Mouse (Mus musculus): ENCODE data around the gene Aftph. TPM values are rescaled to one million over a fixed set of nuclear protein-coding genes. Genes with fewer than 3 reads are reported as not detected.

Aftph gene
- polyA plus RNA-seq, 1 experiment from 2014 or later: 28.1 TPM

DNA sequence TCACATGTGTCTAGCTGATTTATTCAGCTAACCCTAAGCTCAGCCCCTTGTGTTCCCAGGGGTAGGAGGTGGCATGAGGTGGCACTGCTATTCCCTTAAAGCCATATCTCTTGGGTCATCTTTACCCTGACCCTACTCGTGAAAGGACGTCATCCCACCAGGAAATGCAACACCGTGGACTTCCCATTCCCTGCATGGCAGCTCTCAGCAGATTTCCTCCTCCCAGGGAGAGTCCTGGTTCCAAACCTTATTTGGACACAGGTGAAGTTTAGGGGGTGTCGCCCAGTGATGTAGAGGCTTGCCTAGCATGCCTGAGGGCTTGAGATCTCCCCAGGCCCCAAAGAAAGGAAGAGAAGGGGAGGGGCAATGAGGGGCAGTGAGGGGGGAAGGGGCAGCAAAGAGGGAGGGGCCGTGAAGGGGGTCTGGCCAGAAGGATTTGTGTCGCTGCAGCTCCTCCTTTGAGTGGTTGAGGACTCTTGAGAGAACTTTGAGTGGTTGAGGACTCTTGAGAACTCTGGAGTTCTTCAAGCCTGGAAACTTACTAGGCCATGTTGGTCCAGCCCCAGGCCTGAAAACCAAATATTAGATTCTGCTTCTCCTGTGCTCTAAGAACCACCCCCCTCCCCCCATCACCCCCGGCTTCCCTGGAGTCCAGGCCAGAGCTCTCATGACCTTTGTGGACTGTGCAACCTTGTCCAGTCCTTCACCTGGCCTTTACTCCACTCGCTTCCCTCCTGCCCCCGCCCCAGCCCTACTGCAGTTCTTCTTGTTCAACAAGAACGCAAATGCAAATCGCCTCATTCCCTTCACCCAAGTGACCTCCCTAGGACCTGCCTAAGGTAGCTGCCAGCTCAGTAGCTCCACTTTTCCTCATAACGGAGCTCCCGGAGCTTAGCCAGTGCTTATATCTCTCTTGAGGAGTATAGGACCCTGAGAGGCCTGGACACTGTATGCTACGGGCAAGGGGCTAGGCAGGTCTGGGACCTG is 81.0 kb downstream of the Aftph start:
- DNase-seq (ENCODE audit: low spot score) (no peak), ATAC-seq (ENCODE audit: insufficient read depth, low FRiP score, low TSS enrichment) (no peak)
- H3K4me2 ChIP-seq (ENCODE audit: low read depth): no peak overlapping the region
- no peaks in the 10 kb centered on the region for H3K9me3 ChIP-seq (ENCODE audit: control insufficient read depth, low read length)
- H3K36me3 ChIP-seq (ENCODE audit: control insufficient read depth, insufficient read depth, low read length): no peaks in the 10 kb centered on the region
- no peak overlapping the region for H3K4me3 ChIP-seq (ENCODE audit: low read depth, low read length)
- H3K27ac ChIP-seq (ENCODE audit: low read depth, low read length): no peak overlapping the region
- H3K27me3 ChIP-seq (ENCODE audit: control insufficient read depth, insufficient read depth, low read length): no peaks in the 10 kb centered on the region
- WGBS: 82% methylated on average over 14 of the region's 14 CpGs
- peaks cover 20% of the 10 kb centered on the region for H3K4me1 ChIP-seq (ENCODE audit: control insufficient read depth, insufficient read depth, low read length)
- H3K9ac ChIP-seq (ENCODE audit: low read length): no peak overlapping the region

- no peak for ATAC-seq (ENCODE audit: insufficient read depth, low FRiP score, low TSS enrichment)
- no peak overlapping the region for H3K27ac ChIP-seq (ENCODE audit: low read depth, low read length)
- H3K27me3 ChIP-seq (ENCODE audit: control insufficient read depth, insufficient read depth, low read length): no peaks in the 10 kb centered on the region
- no peak overlapping the region for H3K4me2 ChIP-seq (ENCODE audit: low read depth)
- no peak overlapping the region for H3K4me3 ChIP-seq (ENCODE audit: low read depth, low read length)
- DNase-seq (ENCODE audit: low spot score): no peak
- no peaks in the 10 kb centered on the region for H3K9me3 ChIP-seq (ENCODE audit: control insufficient read depth, low read length)
- 91% methylated on average over 3 of the region's 3 CpGs for WGBS
- no peak overlapping the region for H3K9ac ChIP-seq (ENCODE audit: low read length)
- peaks cover 28% of the 10 kb centered on the region for H3K4me1 ChIP-seq (ENCODE audit: control insufficient read depth, insufficient read depth, low read length)
- no peaks in the 10 kb centered on the region for H3K36me3 ChIP-seq (ENCODE audit: control insufficient read depth, insufficient read depth, low read length)
Observed at GRCm38 (mm10) chr11:20659094-20659493, 82.3 kb downstream of the Aftph start.

- ATAC-seq (ENCODE audit: insufficient read depth, low FRiP score, low TSS enrichment) (peak; percentile 21; the same call in 1 of the 2 replicates), DNase-seq (ENCODE audit: low spot score) (peak; percentile 57)
- peak overlapping the region; percentile 49 for H3K9ac ChIP-seq (ENCODE audit: low read length)
- H3K27ac ChIP-seq (ENCODE audit: low read depth, low read length): peak overlapping the region; percentile 89
- 30% methylated on average over 10 of the region's 10 CpGs for WGBS
- H3K4me1 ChIP-seq (ENCODE audit: control insufficient read depth, insufficient read depth, low read length): peaks cover 26% of the 10 kb centered on the region
- no peak overlapping the region for H3K4me3 ChIP-seq (ENCODE audit: low read depth, low read length)
- H3K27me3 ChIP-seq (ENCODE audit: control insufficient read depth, insufficient read depth, low read length): no peaks in the 10 kb centered on the region
- peak overlapping the region; percentile 36 for H3K4me2 ChIP-seq (ENCODE audit: low read depth)
- H3K36me3 ChIP-seq (ENCODE audit: control insufficient read depth, insufficient read depth, low read length): no peaks in the 10 kb centered on the region
- H3K9me3 ChIP-seq (ENCODE audit: control insufficient read depth, low read length): no peaks in the 10 kb centered on the region
Observed at GRCm38 (mm10) chr11:20656711-20657057, 84.7 kb downstream of the Aftph start.

DNA sequence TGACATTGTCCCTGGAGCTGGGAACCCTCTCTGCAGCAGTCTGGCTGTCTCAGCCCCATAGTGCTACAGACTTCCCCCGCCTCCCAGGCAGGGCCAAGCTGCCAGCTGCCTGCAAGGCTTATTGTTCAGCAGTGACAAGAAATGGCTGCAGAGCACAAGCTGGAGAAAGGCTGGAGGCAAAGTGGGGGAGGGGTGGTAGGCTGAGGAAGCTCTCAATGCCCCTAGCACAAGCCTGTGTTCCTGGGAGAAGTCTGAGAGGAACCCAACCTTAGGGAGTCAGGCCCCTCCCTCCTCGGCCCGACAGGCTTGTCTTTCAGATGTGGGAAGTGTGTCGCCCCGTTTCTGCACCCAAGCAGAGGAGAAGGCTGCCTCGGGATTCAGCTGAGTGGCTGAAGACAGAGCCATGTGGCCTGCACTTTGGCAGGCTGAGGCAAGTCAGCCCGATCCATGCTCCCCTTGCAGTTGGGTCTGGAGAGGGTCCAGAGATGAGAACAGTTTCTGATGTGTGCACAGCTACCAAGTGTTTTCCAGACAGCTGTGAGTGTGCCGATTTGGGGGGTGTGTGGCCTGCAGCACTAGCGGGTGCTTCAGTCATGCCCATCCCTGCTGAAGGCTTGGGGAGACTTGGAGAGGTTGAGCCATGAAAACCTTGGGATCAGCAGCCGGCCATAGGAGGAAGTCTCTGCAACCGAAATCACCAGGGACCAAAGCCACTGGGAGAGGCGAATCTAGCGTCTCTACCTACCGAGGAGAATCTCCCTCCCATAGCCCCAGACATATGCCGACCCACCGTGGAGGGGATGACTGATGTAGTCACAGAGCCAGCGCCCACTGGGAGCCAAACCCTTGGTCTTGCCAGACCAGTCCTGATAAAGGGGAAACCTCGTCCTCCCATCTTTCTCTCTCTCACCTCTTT is 85.3 kb downstream of the Aftph start:
- no peak overlapping the region for H3K4me3 ChIP-seq (ENCODE audit: low read depth, low read length)
- 16% methylated on average over 18 of the region's 18 CpGs for WGBS
- H3K9ac ChIP-seq (ENCODE audit: low read length): peak overlapping the region; percentile 49
- H3K4me1 ChIP-seq (ENCODE audit: control insufficient read depth, insufficient read depth, low read length): peaks cover 28% of the 10 kb centered on the region
- H3K4me2 ChIP-seq (ENCODE audit: low read depth): peak overlapping the region; percentile 36
- H3K36me3 ChIP-seq (ENCODE audit: control insufficient read depth, insufficient read depth, low read length): no peaks in the 10 kb centered on the region
- H3K27ac ChIP-seq (ENCODE audit: low read depth, low read length): peak overlapping the region; percentile 89
- H3K27me3 ChIP-seq (ENCODE audit: control insufficient read depth, insufficient read depth, low read length): no peaks in the 10 kb centered on the region
- peak; percentile 87 for DNase-seq (ENCODE audit: low spot score)
- H3K9me3 ChIP-seq (ENCODE audit: control insufficient read depth, low read length): no peaks in the 10 kb centered on the region
- ATAC-seq (ENCODE audit: insufficient read depth, low FRiP score, low TSS enrichment): peak; percentile 92

- no peak overlapping the region for H3K4me2 ChIP-seq (ENCODE audit: low read depth)
- no peaks in the 10 kb centered on the region for H3K9me3 ChIP-seq (ENCODE audit: control insufficient read depth, low read length)
- ATAC-seq (ENCODE audit: insufficient read depth, low FRiP score, low TSS enrichment) (no peak), DNase-seq (ENCODE audit: low spot score) (no peak)
- 83% methylated on average over 1 of the region's 1 CpGs for WGBS
- no peaks in the 10 kb centered on the region for H3K27me3 ChIP-seq (ENCODE audit: control insufficient read depth, insufficient read depth, low read length)
- no peak overlapping the region for H3K9ac ChIP-seq (ENCODE audit: low read length)
- no peak overlapping the region for H3K27ac ChIP-seq (ENCODE audit: low read depth, low read length)
- H3K4me3 ChIP-seq (ENCODE audit: low read depth, low read length): no peak overlapping the region
- H3K36me3 ChIP-seq (ENCODE audit: control insufficient read depth, insufficient read depth, low read length): no peaks in the 10 kb centered on the region
- H3K4me1 ChIP-seq (ENCODE audit: control insufficient read depth, insufficient read depth, low read length): peaks cover 40% of the 10 kb centered on the region
Observed at GRCm38 (mm10) chr11:20651166-20651565, 90.2 kb downstream of the Aftph start.

GRCm38 (mm10) chr11:20650006-20650639 is 91.3 kb downstream of the Aftph start:
- Histone ChIP-seq H3K4me2 (ENCODE audit: low read depth) (no peak overlapping the region), H3K36me3 (ENCODE audit: control insufficient read depth, insufficient read depth, low read length) (no peaks in the 10 kb centered on the region), H3K27ac (ENCODE audit: low read depth, low read length) (no peak overlapping the region), H3K4me3 (ENCODE audit: low read depth, low read length) (no peak overlapping the region), H3K4me1 (ENCODE audit: control insufficient read depth, insufficient read depth, low read length) (peaks cover 32% of the 10 kb centered on the region), H3K9ac (ENCODE audit: low read length) (no peak overlapping the region), H3K27me3 (ENCODE audit: control insufficient read depth, insufficient read depth, low read length) (no peaks in the 10 kb centered on the region), H3K9me3 (ENCODE audit: control insufficient read depth, low read length) (no peaks in the 10 kb centered on the region)
- WGBS: 42% methylated on average over 17 of the region's 17 CpGs
- ATAC-seq (ENCODE audit: insufficient read depth, low FRiP score, low TSS enrichment): peak; percentile 76
- peak; percentile 69 for DNase-seq (ENCODE audit: low spot score)

GRCm38 (mm10) chr11:20649477-20649876 is 91.9 kb downstream of the Aftph start:
- Histone ChIP-seq H3K36me3 (ENCODE audit: control insufficient read depth, insufficient read depth, low read length) (no peaks in the 10 kb centered on the region), H3K4me1 (ENCODE audit: control insufficient read depth, insufficient read depth, low read length) (peaks cover 31% of the 10 kb centered on the region), H3K4me2 (ENCODE audit: low read depth) (no peak overlapping the region), H3K9me3 (ENCODE audit: control insufficient read depth, low read length) (no peaks in the 10 kb centered on the region), H3K27ac (ENCODE audit: low read depth, low read length) (no peak overlapping the region), H3K9ac (ENCODE audit: low read length) (no peak overlapping the region), H3K4me3 (ENCODE audit: low read depth, low read length) (no peak overlapping the region), H3K27me3 (ENCODE audit: control insufficient read depth, insufficient read depth, low read length) (no peaks in the 10 kb centered on the region)
- DNase-seq (ENCODE audit: low spot score): peak; percentile 52
- peak; percentile 47 for ATAC-seq (ENCODE audit: insufficient read depth, low FRiP score, low TSS enrichment)
- WGBS: 50% methylated on average over 5 of the region's 5 CpGs

DNA sequence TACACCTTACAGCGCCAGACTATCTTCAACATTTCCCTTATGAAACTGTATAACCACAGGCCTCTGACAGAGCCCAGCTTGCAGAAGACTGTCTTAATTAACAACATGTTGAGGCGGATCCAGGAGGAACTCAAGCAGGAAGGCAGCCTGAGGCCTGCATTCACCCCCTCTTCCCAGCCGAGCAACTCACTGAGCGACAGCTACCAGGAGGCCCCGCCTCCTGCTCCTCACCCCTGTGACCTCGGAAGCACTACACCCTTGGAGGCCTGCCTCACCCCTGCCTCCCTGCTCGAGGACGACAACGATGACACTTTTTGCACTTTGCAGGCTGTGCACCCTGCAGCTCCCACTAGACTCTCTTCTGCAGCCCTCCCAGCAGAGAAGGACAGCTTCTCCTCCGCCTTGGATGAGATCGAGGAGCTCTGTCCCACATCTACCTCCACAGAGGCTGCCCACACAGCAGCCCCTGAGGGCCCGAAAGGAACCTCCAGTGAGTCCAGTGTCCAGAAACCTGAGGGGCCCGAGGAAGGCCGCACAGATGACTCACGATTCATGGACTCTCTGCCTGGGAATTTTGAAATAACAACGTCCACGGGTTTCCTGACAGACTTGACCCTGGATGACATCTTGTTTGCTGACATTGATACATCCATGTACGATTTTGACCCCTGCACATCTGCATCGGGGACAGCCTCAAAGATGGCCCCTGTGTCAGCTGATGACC is 93.3 kb downstream of the Aftph start:
- peaks cover 30% of the 10 kb centered on the region for H3K4me1 ChIP-seq (ENCODE audit: control insufficient read depth, insufficient read depth, low read length)
- H3K27me3 ChIP-seq (ENCODE audit: control insufficient read depth, insufficient read depth, low read length): no peaks in the 10 kb centered on the region
- H3K4me2 ChIP-seq (ENCODE audit: low read depth): no peak overlapping the region
- no peak overlapping the region for H3K27ac ChIP-seq (ENCODE audit: low read depth, low read length)
- H3K9ac ChIP-seq (ENCODE audit: low read length): no peak overlapping the region
- H3K36me3 ChIP-seq (ENCODE audit: control insufficient read depth, insufficient read depth, low read length): no peaks in the 10 kb centered on the region
- DNase-seq (ENCODE audit: low spot score): peak; percentile 10
- no peak for ATAC-seq (ENCODE audit: insufficient read depth, low FRiP score, low TSS enrichment)
- no peaks in the 10 kb centered on the region for H3K9me3 ChIP-seq (ENCODE audit: control insufficient read depth, low read length)
- 56% methylated on average over 19 of the region's 19 CpGs for WGBS
- no peak overlapping the region for H3K4me3 ChIP-seq (ENCODE audit: low read depth, low read length)

Measured in neural tube, embryonic 11.5 days (tissue).